Mouse (Mus musculus) neural tube, embryonic 13.5 days (tissue): ENCODE measurements at regions not wholly inside any gene's neighbourhood (a gene's known extent, or its start where the extent isn't known, plus 50 kb on each side); places are given as distances from the start of the nearest gene placed in this dataset.

Experiments used
- ATAC-seq: fragments of 200-750 bp; cut with Nextera tagmentation; 2 replicates; pipeline ENCODE4 v1.8.0; 2017; ENCODE audit warnings: low read depth, mild to moderate bottlenecking, moderate TSS enrichment, moderate library complexity
- H3K27ac ChIP-seq: fragments of 300-500 bp; sonication (generic); replicated peaks from 2 replicates; pipeline ENCODE4 v1.5.1; 2015; ENCODE audit warnings: moderate library complexity, mild to moderate bottlenecking, inconsistent platforms
- H3K27me3 ChIP-seq: fragments of 300-500 bp; sonication (generic); 2 replicates; pipeline ENCODE4 v1.6.1; 2015; ENCODE audit warnings: mild to moderate bottlenecking, inconsistent platforms
- H3K36me3 ChIP-seq: fragments of 300-500 bp; sonication (generic); 2 replicates; pipeline ENCODE4 v1.6.1; 2015; ENCODE audit warnings: mild to moderate bottlenecking, inconsistent platforms
- H3K4me1 ChIP-seq: fragments of 300-500 bp; sonication (generic); replicated peaks from 2 replicates; pipeline ENCODE4 v1.6.1; 2015; ENCODE audit warnings: inconsistent platforms
- H3K4me2 ChIP-seq: fragments of 300-500 bp; sonication (generic); 2 replicates; pipeline ENCODE4 v1.6.1; 2015; ENCODE audit warnings: inconsistent platforms, mild to moderate bottlenecking, moderate library complexity
- H3K4me3 ChIP-seq: fragments of 300-500 bp; sonication (generic); 2 replicates; pipeline ENCODE4 v1.5.1; 2015; ENCODE audit warnings: mild to moderate bottlenecking, inconsistent platforms
- H3K9ac ChIP-seq: fragments of 300-500 bp; sonication (generic); 2 replicates; pipeline ENCODE4 v1.6.1; 2015; ENCODE audit warnings: moderate library complexity, mild to moderate bottlenecking, inconsistent platforms
- H3K9me3 ChIP-seq: fragments of 300-500 bp; sonication (generic); 2 replicates; pipeline ENCODE4 v1.6.1; 2016; ENCODE audit warnings: inconsistent platforms
- WGBS: fragments of 180-500 bp; shearing (Covaris S2); methylation state at CpG from one replicate; pipeline ENCODE4 v1.1.7; 2015; 5-methylcytosine and 5-hydroxymethylcytosine counted together

GRCm38 (mm10) chr17:88318936-88319335 lies 121.6 kb upstream of the Foxn2 start:
- WGBS, result 62% methylated on average over 5 of the region's 5 CpGs
- H3K4me1 ChIP-seq, result no peaks in the 10 kb centered on the region

GRCm38 (mm10) chr17:88320686-88321085 lies 119.8 kb upstream of the Foxn2 start:
- Histone ChIP-seq H3K36me3 (no peaks in the 10 kb centered on the region), H3K4me3 (no peak overlapping the region), H3K9ac (no peak overlapping the region), H3K4me2 (no peak overlapping the region), H3K27ac (no peak overlapping the region), H3K4me1 (peaks cover 9% of the 10 kb centered on the region), H3K27me3 (peaks cover 39% of the 10 kb centered on the region), H3K9me3 (no peaks in the 10 kb centered on the region)
- WGBS, result 79% methylated on average over 1 of the region's 1 CpGs
- ATAC-seq, result no peak

More at GRCm38 (mm10) chr17:88318936-88319335, 121.6 kb upstream of the Foxn2 start:
- H3K9ac ChIP-seq, result no peak overlapping the region
- no peak overlapping the region for H3K4me2 ChIP-seq
- no peaks in the 10 kb centered on the region for H3K9me3 ChIP-seq
- no peak overlapping the region for H3K27ac ChIP-seq
- no peak for ATAC-seq
- no peak overlapping the region for H3K4me3 ChIP-seq
- H3K36me3 ChIP-seq, result no peaks in the 10 kb centered on the region
- H3K27me3 ChIP-seq, result peaks cover 24% of the 10 kb centered on the region

- H3K4me3 ChIP-seq, result no peak overlapping the region
- H3K27ac ChIP-seq, result peak overlapping the region; percentile 64
- H3K36me3 ChIP-seq, result no peaks in the 10 kb centered on the region
- peaks cover 48% of the 10 kb centered on the region for H3K4me1 ChIP-seq
- peaks cover 5% of the 10 kb centered on the region; the same call in 1 of the 2 replicates for H3K9me3 ChIP-seq
- H3K4me2 ChIP-seq, result 0 out of 2 replicates have a peak overlapping the region, but pooled peaks have one; percentile 3
- H3K27me3 ChIP-seq, result peaks cover 49% of the 10 kb centered on the region
- no peak; the same call in 1 of the 2 replicates for ATAC-seq
- 16% methylated on average over 14 of the region's 14 CpGs for WGBS
- 0 out of 2 replicates have a peak overlapping the region, but pooled peaks have one; percentile 43 for H3K9ac ChIP-seq
Measured at GRCm38 (mm10) chr17:88325326-88325909, 115.1 kb upstream of the Foxn2 start.

- H3K27ac ChIP-seq, result peak overlapping the region; percentile 64
- H3K4me3 ChIP-seq, result no peak overlapping the region
- H3K36me3 ChIP-seq, result no peaks in the 10 kb centered on the region
- H3K27me3 ChIP-seq, result peaks cover 49% of the 10 kb centered on the region
- peaks cover 48% of the 10 kb centered on the region for H3K4me1 ChIP-seq
- 0 out of 2 replicates have a peak overlapping the region, but pooled peaks have one; percentile 3 for H3K4me2 ChIP-seq
- H3K9me3 ChIP-seq, result peaks cover 5% of the 10 kb centered on the region; the same call in 1 of the 2 replicates
- peak overlapping the region; percentile 43; the same call in 1 of the 2 replicates for H3K9ac ChIP-seq
- WGBS, result 9% methylated on average over 12 of the region's 12 CpGs
- peak; percentile 80 for ATAC-seq
Measured at GRCm38 (mm10) chr17:88325910-88326739, 114.4 kb upstream of the Foxn2 start.

GRCm38 (mm10) chr17:88326740-88327123 lies 113.8 kb upstream of the Foxn2 start:
- Histone ChIP-seq H3K4me1 (peaks cover 48% of the 10 kb centered on the region), H3K9ac (no peak overlapping the region), H3K27me3 (peaks cover 45% of the 10 kb centered on the region), H3K36me3 (no peaks in the 10 kb centered on the region), H3K4me3 (no peak overlapping the region), H3K9me3 (peaks cover 5% of the 10 kb centered on the region; the same call in 1 of the 2 replicates), H3K4me2 (no peak overlapping the region), H3K27ac (peak overlapping the region; percentile 64)
- ATAC-seq, result no peak
- WGBS, result 53% methylated on average over 4 of the region's 4 CpGs

GRCm38 (mm10) chr17:88327791-88328190 lies 112.7 kb upstream of the Foxn2 start:
- 19% methylated on average over 8 of the region's 8 CpGs for WGBS
- Histone ChIP-seq H3K4me1 (peaks cover 48% of the 10 kb centered on the region), H3K9ac (no peak overlapping the region), H3K36me3 (no peaks in the 10 kb centered on the region), H3K27me3 (peaks cover 41% of the 10 kb centered on the region), H3K9me3 (peaks cover 5% of the 10 kb centered on the region; the same call in 1 of the 2 replicates), H3K4me2 (no peak overlapping the region), H3K27ac (no peak overlapping the region), H3K4me3 (no peak overlapping the region)
- ATAC-seq, result no peak

GRCm38 (mm10) chr17:88328807-88329206 lies 111.7 kb upstream of the Foxn2 start:
- peaks cover 35% of the 10 kb centered on the region for H3K27me3 ChIP-seq
- H3K4me2 ChIP-seq, result no peak overlapping the region
- no peaks in the 10 kb centered on the region for H3K36me3 ChIP-seq
- H3K4me1 ChIP-seq, result peaks cover 48% of the 10 kb centered on the region
- WGBS, result 14% methylated on average over 8 of the region's 8 CpGs
- no peak overlapping the region for H3K9ac ChIP-seq
- H3K4me3 ChIP-seq, result no peak overlapping the region
- no peak for ATAC-seq
- peaks cover 5% of the 10 kb centered on the region; the same call in 1 of the 2 replicates for H3K9me3 ChIP-seq
- no peak overlapping the region for H3K27ac ChIP-seq

GRCm38 (mm10) chr17:88329715-88330114 lies 110.8 kb upstream of the Foxn2 start:
- H3K4me1 ChIP-seq, result peaks cover 48% of the 10 kb centered on the region
- H3K4me3 ChIP-seq, result no peak overlapping the region
- no peak for ATAC-seq
- H3K9ac ChIP-seq, result no peak overlapping the region
- H3K27ac ChIP-seq, result no peak overlapping the region
- H3K36me3 ChIP-seq, result no peaks in the 10 kb centered on the region
- peaks cover 5% of the 10 kb centered on the region; the same call in 1 of the 2 replicates for H3K9me3 ChIP-seq
- H3K27me3 ChIP-seq, result peaks cover 26% of the 10 kb centered on the region
- H3K4me2 ChIP-seq, result no peak overlapping the region
- WGBS, result 61% methylated on average over 9 of the region's 9 CpGs

GRCm38 (mm10) chr17:88330129-88330528 lies 110.4 kb upstream of the Foxn2 start:
- H3K27ac ChIP-seq, result no peak overlapping the region
- no peak for ATAC-seq
- H3K27me3 ChIP-seq, result peaks cover 22% of the 10 kb centered on the region
- H3K9ac ChIP-seq, result no peak overlapping the region
- H3K4me1 ChIP-seq, result peaks cover 44% of the 10 kb centered on the region
- H3K9me3 ChIP-seq, result peaks cover 5% of the 10 kb centered on the region; the same call in 1 of the 2 replicates
- no peak overlapping the region for H3K4me2 ChIP-seq
- 80% methylated on average over 2 of the region's 2 CpGs for WGBS
- H3K36me3 ChIP-seq, result no peaks in the 10 kb centered on the region
- no peak overlapping the region for H3K4me3 ChIP-seq

GRCm38 (mm10) chr17:88333816-88334215 lies 106.7 kb upstream of the Foxn2 start:
- Histone ChIP-seq H3K4me3 (no peak overlapping the region), H3K4me2 (no peak overlapping the region), H3K9ac (no peak overlapping the region), H3K27me3 (peaks cover 14% of the 10 kb centered on the region; the same call in 1 of the 2 replicates), H3K27ac (no peak overlapping the region), H3K4me1 (peaks cover 10% of the 10 kb centered on the region), H3K36me3 (no peaks in the 10 kb centered on the region), H3K9me3 (peaks cover 5% of the 10 kb centered on the region; the same call in 1 of the 2 replicates)
- no peak for ATAC-seq
- 36% methylated on average over 4 of the region's 4 CpGs for WGBS

GRCm38 (mm10) chr17:88335271-88335670 lies 105.2 kb upstream of the Foxn2 start:
- ATAC-seq, result no peak
- H3K4me2 ChIP-seq, result no peak overlapping the region
- H3K27ac ChIP-seq, result no peak overlapping the region
- H3K36me3 ChIP-seq, result no peaks in the 10 kb centered on the region
- H3K4me3 ChIP-seq, result no peak overlapping the region
- H3K9me3 ChIP-seq, result peaks cover 1% of the 10 kb centered on the region; the same call in 1 of the 2 replicates
- no peak overlapping the region for H3K9ac ChIP-seq
- peaks cover 10% of the 10 kb centered on the region; the same call in 1 of the 2 replicates for H3K27me3 ChIP-seq
- no peaks in the 10 kb centered on the region for H3K4me1 ChIP-seq
- WGBS, result 87% methylated on average over 5 of the region's 5 CpGs

- 74% methylated on average over 3 of the region's 3 CpGs for WGBS
- Histone ChIP-seq H3K9ac (no peak overlapping the region), H3K36me3 (no peaks in the 10 kb centered on the region), H3K27me3 (peaks cover 8% of the 10 kb centered on the region; the same call in 1 of the 2 replicates), H3K4me1 (no peaks in the 10 kb centered on the region), H3K4me3 (no peak overlapping the region), H3K9me3 (no peaks in the 10 kb centered on the region), H3K27ac (no peak overlapping the region), H3K4me2 (no peak overlapping the region)
- ATAC-seq, result no peak
Measured at GRCm38 (mm10) chr17:88336140-88336769, 104.3 kb upstream of the Foxn2 start.
